Comparison of ENCODE assay signal across 8 mouse cellular contexts in genomic region chr4:41569411-41569885, GRCm38 (mm10). TPM values are rescaled to one million over a fixed set of nuclear protein-coding genes. Genes with fewer than 3 reads are reported as not detected.
DNase-seq lines count a peak whose midpoint lies in the region; ATAC-seq lines count a peak whose summit lies in the region.

Gene Fam219a, minus strand, starts transcription at chr4:41569538.
Gene Dnaic1, plus strand, starts transcription at chr4:41569775.

- H3K9ac ChIP-seq in forebrain, embryonic 14.5 days (ENCODE audit: low read length) = peak within 1 kb of the TSS; percentile 82
- H3K9ac ChIP-seq in neural tube, embryonic 15.5 days (replicated peaks) = peak within 1 kb of the TSS; percentile 91

- intact Hi-C loops in heart, postnatal 14 days (cut with DNase I) = loop anchor here (2.0 kb wide), 1 partner anchor 67 kb away; no protein-coding TSS in a partner anchor

- peak within 1 kb of the TSS; percentile 86 for H3K4me2 ChIP-seq in forebrain, embryonic 14.5 days (ENCODE audit: low read length)
- peak within 1 kb of the TSS; percentile 82 for H3K4me2 ChIP-seq in neural tube, embryonic 15.5 days

- DNase-seq in ES-CJ7 (ENCODE audit: low read depth, low spot score) = peak; percentile 98
- DNase-seq in cerebellum, adult 11 months = peak; percentile 99
- peak; percentile 99 for DNase-seq in forebrain, embryonic 14.5 days (ENCODE audit: low spot score)
- peak; percentile 98 to 99 for DNase-seq in heart, postnatal 14 days
- DNase-seq in layer of hippocampus, adult 11-12 months (ENCODE audit: low spot score) = peak; percentile 98
- peak; percentile 99 for DNase-seq in lung, adult 18-20 months
- DNase-seq in testis, postnatal 14 days (ENCODE audit: low spot score) = peak; percentile 98

- peak; percentile 98 for ATAC-seq in forebrain, embryonic 14.5 days
- ATAC-seq in neural tube, embryonic 15.5 days (ENCODE audit: low FRiP score) = peak; percentile 96

- H3K27ac ChIP-seq in forebrain, embryonic 14.5 days (ENCODE audit: low read depth, low read length) = peak within 1 kb of the TSS; percentile 93
- H3K27ac ChIP-seq in neural tube, embryonic 15.5 days (replicated peaks) = peak within 1 kb of the TSS; percentile 91

- peak within 1 kb of the TSS; percentile 88 for H3K4me3 ChIP-seq in forebrain, embryonic 14.5 days (ENCODE audit: low read depth, low read length)
- H3K4me3 ChIP-seq in neural tube, embryonic 15.5 days (replicated peaks) = peak within 1 kb of the TSS; percentile 77

- peaks cover 18% of the 10 kb centered on the region for H3K4me1 ChIP-seq in forebrain, embryonic 14.5 days (ENCODE audit: control insufficient read depth, insufficient read depth, low read length)
- peaks cover 41% of the 10 kb centered on the region for H3K4me1 ChIP-seq in neural tube, embryonic 15.5 days

- WGBS in forebrain, embryonic 14.5 days = under 1% methylated on average over 41 of the region's 41 CpGs
- under 1% methylated on average over 41 of the region's 41 CpGs for WGBS in neural tube, embryonic 15.5 days

- no peaks in the 10 kb centered on the region for H3K36me3 ChIP-seq in forebrain, embryonic 14.5 days (ENCODE audit: control insufficient read depth, insufficient read depth, low read length)
- H3K36me3 ChIP-seq in neural tube, embryonic 15.5 days = no peaks in the 10 kb centered on the region

- no peaks in the 10 kb centered on the region for H3K27me3 ChIP-seq in forebrain, embryonic 14.5 days (replicated peaks; ENCODE audit: control insufficient read depth, insufficient read depth, low read length)
- no peaks in the 10 kb centered on the region for H3K27me3 ChIP-seq in neural tube, embryonic 15.5 days (replicated peaks)

- no peaks in the 10 kb centered on the region for H3K9me3 ChIP-seq in forebrain, embryonic 14.5 days (replicated peaks; ENCODE audit: control insufficient read depth, low read length)
- H3K9me3 ChIP-seq in neural tube, embryonic 15.5 days (replicated peaks) = no peaks in the 10 kb centered on the region

RNA-seq across cellular contexts. Expression of gene Fam219a, which starts in this region (rescaled TPM):
- polyA plus RNA-seq in forebrain, embryonic 14.5 days (2014; fragmentation: Nextera tagmentation; extraction: Ambion mirVana) = 10.4 and 11.3 TPM in 2 replicates
- 10 to 100 TPM; 14.5 to 17.3 TPM for total RNA-seq in heart, postnatal 14 days (2021)
- 15.2 and 17.9 TPM in 2 replicates for polyA plus RNA-seq in neural tube, embryonic 15.5 days (2015; fragmentation: Nextera tagmentation; extraction: Ambion mirVana)

RNA-seq across cellular contexts. Expression of gene Dnaic1, which starts in this region (rescaled TPM):
- 1.4 and 1.6 TPM in 2 replicates for polyA plus RNA-seq in forebrain, embryonic 14.5 days (2014; fragmentation: Nextera tagmentation; extraction: Ambion mirVana)
- total RNA-seq in heart, postnatal 14 days (2021) = 1 to 10 TPM in 1 of 2 experiments, under 1 TPM in 1; 0.93 to 1.7 TPM
- 2.1 and 2.5 TPM in 2 replicates for polyA plus RNA-seq in neural tube, embryonic 15.5 days (2015; fragmentation: Nextera tagmentation; extraction: Ambion mirVana)

Comparison
In these comparisons a context has a peak if more than half of its experiments do, and no peak if none do; other contexts are left out.
1. Peak in every context shown above with its lines: DNase-seq, ATAC-seq, H3K4me3 ChIP-seq and H3K27ac ChIP-seq.